Mouse (Mus musculus): Measurements from ENCODE around the gene Stat2. TPM values are rescaled to one million over a fixed set of nuclear protein-coding genes. Genes with fewer than 3 reads are reported as not detected.

The Stat2 gene
- polyA plus RNA-seq, 1 experiment from 2014 or later: 13.3 TPM

DNA sequence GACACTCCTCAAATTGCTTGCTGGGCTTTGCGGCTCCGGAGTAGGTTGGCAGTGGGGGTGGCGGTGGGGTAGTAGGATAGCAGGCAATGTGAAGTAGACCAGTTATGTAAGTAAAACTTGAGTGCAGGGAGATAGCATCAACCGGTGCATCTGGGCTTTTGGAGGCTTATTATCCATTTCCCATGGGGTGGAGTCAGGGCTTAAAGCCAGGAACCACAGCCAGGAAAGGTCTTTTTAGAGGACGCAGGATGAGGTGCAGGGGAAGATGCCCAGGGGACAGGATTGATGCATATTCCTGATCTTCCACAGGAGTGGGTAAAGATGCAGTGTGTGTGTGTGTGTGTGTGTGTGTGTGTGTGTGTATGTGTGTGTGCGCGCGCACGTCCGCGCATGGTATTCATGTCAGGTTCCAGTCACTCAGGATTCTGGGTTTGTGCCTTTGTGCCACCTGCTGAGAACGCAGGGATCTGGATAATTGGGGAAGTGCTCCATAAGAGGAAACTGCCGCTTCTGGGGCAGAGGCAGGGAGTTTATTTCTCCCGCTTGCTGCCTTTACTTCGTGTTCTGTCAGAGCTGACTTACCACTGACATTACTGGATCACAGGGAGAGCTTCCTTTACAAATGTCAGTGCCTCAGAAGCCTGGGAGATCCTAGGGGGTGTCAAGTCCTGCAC lies 32.4 kb upstream of the Stat2 start:
- H3K36me3 ChIP-seq: peaks cover 38% of the 10 kb centered on the region
- ATAC-seq (ENCODE audit: insufficient number of reproducible peaks, low FRiP score, low TSS enrichment, low read depth): no peak
- H3K9ac ChIP-seq: no peak overlapping the region
- no peak overlapping the region for H3K4me3 ChIP-seq
- H3K27ac ChIP-seq: no peak overlapping the region
- peaks cover 6% of the 10 kb centered on the region for H3K4me1 ChIP-seq
- WGBS: 67% methylated on average over 15 of the region's 15 CpGs
- H3K4me2 ChIP-seq: no peak overlapping the region
- no peaks in the 10 kb centered on the region for H3K9me3 ChIP-seq
- H3K27me3 ChIP-seq: no peaks in the 10 kb centered on the region

- Histone ChIP-seq H3K9ac (no peak overlapping the region), H3K36me3 (peaks cover 47% of the 10 kb centered on the region)
Observed at GRCm38 (mm10) chr10:128239140-128239539, 31.2 kb upstream of the Stat2 start.

GRCm38 (mm10) chr10:128240131-128240530 lies 30.2 kb upstream of the Stat2 start:
- Histone ChIP-seq H3K4me3 (no peak overlapping the region), H3K4me1 (peaks cover 4% of the 10 kb centered on the region), H3K27ac (no peak overlapping the region), H3K4me2 (no peak overlapping the region), H3K9me3 (no peaks in the 10 kb centered on the region), H3K27me3 (no peaks in the 10 kb centered on the region), H3K9ac (no peak overlapping the region), H3K36me3 (peaks cover 57% of the 10 kb centered on the region)
- ATAC-seq (ENCODE audit: insufficient number of reproducible peaks, low FRiP score, low TSS enrichment, low read depth): no peak
- 87% methylated on average over 18 of the region's 18 CpGs for WGBS

More at GRCm38 (mm10) chr10:128239140-128239539, 31.2 kb upstream of the Stat2 start:
- no peak overlapping the region for H3K4me3 ChIP-seq
- WGBS: 88% methylated on average over 4 of the region's 4 CpGs
- H3K27ac ChIP-seq: no peak overlapping the region
- ATAC-seq (ENCODE audit: insufficient number of reproducible peaks, low FRiP score, low TSS enrichment, low read depth): no peak
- peaks cover 4% of the 10 kb centered on the region for H3K4me1 ChIP-seq
- no peaks in the 10 kb centered on the region for H3K9me3 ChIP-seq
- no peak overlapping the region for H3K4me2 ChIP-seq
- H3K27me3 ChIP-seq: no peaks in the 10 kb centered on the region

- Histone ChIP-seq H3K27ac (no peak overlapping the region), H3K4me2 (no peak overlapping the region), H3K9ac (no peak overlapping the region), H3K9me3 (no peaks in the 10 kb centered on the region), H3K4me3 (no peak overlapping the region), H3K4me1 (no peaks in the 10 kb centered on the region), H3K27me3 (no peaks in the 10 kb centered on the region), H3K36me3 (peaks cover 84% of the 10 kb centered on the region)
- 90% methylated on average over 8 of the region's 8 CpGs for WGBS
- ATAC-seq (ENCODE audit: insufficient number of reproducible peaks, low FRiP score, low TSS enrichment, low read depth): no peak
Observed at GRCm38 (mm10) chr10:128243252-128243651, 27.1 kb upstream of the Stat2 start.

GRCm38 (mm10) chr10:128244121-128244520 lies 26.2 kb upstream of the Stat2 start:
- Histone ChIP-seq H3K27me3 (no peaks in the 10 kb centered on the region), H3K9me3 (no peaks in the 10 kb centered on the region), H3K4me3 (no peak overlapping the region), H3K9ac (no peak overlapping the region), H3K4me2 (no peak overlapping the region), H3K36me3 (peaks cover 91% of the 10 kb centered on the region), H3K27ac (no peak overlapping the region), H3K4me1 (no peaks in the 10 kb centered on the region)
- ATAC-seq (ENCODE audit: insufficient number of reproducible peaks, low FRiP score, low TSS enrichment, low read depth): no peak
- 95% methylated on average over 15 of the region's 15 CpGs for WGBS

DNA sequence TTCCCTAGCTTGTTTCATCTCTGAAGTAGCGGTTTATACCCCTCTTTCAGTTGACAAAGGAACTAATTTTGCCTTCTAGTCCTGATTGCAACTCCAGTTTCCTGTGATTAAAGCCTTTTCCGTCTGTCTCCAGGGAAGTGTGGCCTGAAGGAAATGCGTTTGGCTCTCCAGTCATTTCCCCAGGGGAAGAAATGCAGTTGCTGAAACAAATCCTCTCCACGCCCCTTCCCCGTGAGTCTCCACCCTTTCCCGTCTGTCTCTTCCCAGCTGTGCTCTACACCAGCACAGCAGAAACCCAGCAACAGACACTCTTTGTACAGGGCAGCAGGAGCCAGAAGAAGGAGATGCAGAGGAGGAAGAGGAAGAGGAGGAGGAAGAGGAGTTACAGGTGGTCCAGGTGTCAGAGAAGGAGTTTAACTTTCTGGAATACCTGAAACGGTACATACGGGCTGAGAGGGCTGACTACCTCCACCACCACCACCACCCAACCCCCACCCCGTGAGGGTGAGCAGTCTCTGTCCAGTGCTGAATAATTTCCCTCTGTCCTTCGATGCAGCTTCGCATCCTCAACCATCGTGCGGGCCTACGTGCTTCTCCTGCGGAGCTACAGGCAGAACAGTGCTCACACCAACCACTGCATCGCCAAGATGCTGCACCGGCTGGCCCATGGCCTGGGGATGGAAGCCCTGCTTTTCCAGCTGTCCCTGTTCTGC lies 23.2 kb upstream of the Stat2 start:
- Histone ChIP-seq H3K27ac (peak overlapping the region; percentile 59; the same call in 1 of the 2 replicates), H3K4me3 (no peak overlapping the region), H3K4me2 (no peak overlapping the region), H3K9ac (no peak overlapping the region), H3K4me1 (no peaks in the 10 kb centered on the region), H3K9me3 (no peaks in the 10 kb centered on the region), H3K36me3 (peaks cover 96% of the 10 kb centered on the region), H3K27me3 (no peaks in the 10 kb centered on the region)
- 74% methylated on average over 17 of the region's 17 CpGs for WGBS
- no peak for ATAC-seq (ENCODE audit: insufficient number of reproducible peaks, low FRiP score, low TSS enrichment, low read depth)

DNA sequence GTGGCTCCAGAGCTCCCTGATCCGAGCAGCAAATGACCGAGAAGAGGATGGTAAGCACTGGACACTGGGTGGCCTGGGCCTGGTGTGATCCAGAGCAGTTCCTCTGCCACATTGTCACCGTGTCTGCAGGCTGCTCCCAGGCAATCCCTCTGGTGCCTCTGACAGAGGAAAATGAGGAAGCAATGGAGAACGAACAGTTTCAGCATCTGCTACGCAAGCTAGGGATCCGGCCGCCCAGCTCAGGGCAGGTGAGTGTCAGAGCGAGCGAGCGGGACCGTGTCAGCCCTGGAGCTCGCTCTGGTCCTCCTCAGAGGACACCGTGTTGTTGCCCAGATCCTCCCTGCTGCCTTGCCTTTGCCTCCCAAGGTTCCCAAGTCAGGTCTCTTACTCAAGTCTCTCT lies 19.8 kb upstream of the Stat2 start:
- no peak for ATAC-seq (ENCODE audit: insufficient number of reproducible peaks, low FRiP score, low TSS enrichment, low read depth)
- 91% methylated on average over 13 of the region's 13 CpGs for WGBS
- H3K9me3 ChIP-seq: no peaks in the 10 kb centered on the region
- H3K36me3 ChIP-seq: peaks cover 71% of the 10 kb centered on the region
- no peaks in the 10 kb centered on the region for H3K27me3 ChIP-seq
- H3K9ac ChIP-seq: no peak overlapping the region
- H3K4me2 ChIP-seq: no peak overlapping the region
- H3K4me3 ChIP-seq: no peak overlapping the region
- no peak overlapping the region for H3K27ac ChIP-seq
- no peaks in the 10 kb centered on the region for H3K4me1 ChIP-seq

DNA sequence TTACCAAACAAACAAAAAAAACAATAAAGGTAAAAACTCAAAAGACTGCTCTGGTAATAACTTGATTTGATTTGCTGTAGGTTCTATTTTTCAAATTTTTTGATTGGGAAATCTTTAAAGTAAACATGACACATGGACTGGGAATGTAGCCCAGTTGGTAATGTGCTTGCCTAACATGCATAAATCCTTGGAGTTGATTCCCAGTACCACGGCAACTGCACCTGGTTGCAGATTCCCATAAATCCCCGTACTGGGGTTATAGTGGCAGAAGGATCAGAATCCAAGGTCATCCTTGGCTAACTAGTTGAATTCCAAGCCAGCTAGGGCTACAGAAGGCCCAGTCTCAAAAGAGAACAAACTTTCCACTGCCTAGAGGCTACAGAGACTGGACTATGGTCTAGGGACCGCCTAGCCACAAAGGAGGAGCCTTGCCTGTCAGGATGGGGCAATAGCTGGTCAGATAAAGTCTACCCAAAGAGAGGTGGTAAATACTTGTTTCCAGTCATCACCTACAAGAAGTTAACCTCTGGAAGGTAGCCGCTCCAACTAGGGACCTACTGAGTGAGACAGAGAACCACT lies 16.6 kb upstream of the Stat2 start, which contains the start of gene Apon:
Apon (plus strand) TSS at position 420 of the 579 bp plus-strand sequence.
- no peak for ATAC-seq (ENCODE audit: insufficient number of reproducible peaks, low FRiP score, low TSS enrichment, low read depth)
- no peak within 1 kb of the TSS for H3K4me3 ChIP-seq
- no peaks in the 10 kb centered on the region for H3K4me1 ChIP-seq
- H3K4me2 ChIP-seq: no peak within 1 kb of the TSS
- H3K9ac ChIP-seq: no peak within 1 kb of the TSS
- 75% methylated on average over 4 of the region's 4 CpGs for WGBS
- peaks cover 40% of the 10 kb centered on the region for H3K36me3 ChIP-seq
- no peaks in the 10 kb centered on the region for H3K27me3 ChIP-seq
- H3K27ac ChIP-seq: no peak within 1 kb of the TSS
- no peaks in the 10 kb centered on the region for H3K9me3 ChIP-seq

DNA sequence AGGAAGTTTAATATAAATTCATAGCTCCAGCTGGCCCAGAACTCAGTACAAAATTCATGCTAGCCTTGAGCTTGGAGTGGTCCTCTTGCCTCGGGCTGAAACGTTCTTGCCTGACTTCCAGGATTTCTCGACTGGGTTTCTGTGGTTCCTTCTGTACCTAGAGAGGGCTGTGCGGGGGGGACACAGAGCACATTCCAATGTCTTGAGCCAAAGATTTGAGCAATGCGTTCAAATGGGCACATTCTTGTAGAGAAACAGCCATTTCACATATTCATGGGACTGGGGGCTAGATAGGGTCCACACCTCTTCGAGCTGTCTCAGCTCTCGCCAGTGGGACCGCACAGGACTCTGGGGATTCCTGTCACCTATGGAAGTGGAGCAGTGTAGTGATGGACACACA lies 14.4 kb upstream of the Stat2 start:
- no peak for ATAC-seq (ENCODE audit: insufficient number of reproducible peaks, low FRiP score, low TSS enrichment, low read depth)
- Histone ChIP-seq H3K27me3 (no peaks in the 10 kb centered on the region), H3K9ac (no peak overlapping the region), H3K4me1 (no peaks in the 10 kb centered on the region), H3K27ac (no peak overlapping the region), H3K9me3 (no peaks in the 10 kb centered on the region), H3K4me2 (no peak overlapping the region), H3K4me3 (no peak overlapping the region), H3K36me3 (peaks cover 20% of the 10 kb centered on the region)
- WGBS: 83% methylated on average over 8 of the region's 8 CpGs

GRCm38 (mm10) chr10:128256328-128256727 lies 14.0 kb upstream of the Stat2 start:
- Histone ChIP-seq H3K4me2 (no peak overlapping the region), H3K4me3 (no peak overlapping the region), H3K27me3 (no peaks in the 10 kb centered on the region), H3K4me1 (no peaks in the 10 kb centered on the region), H3K27ac (no peak overlapping the region), H3K36me3 (peaks cover 16% of the 10 kb centered on the region), H3K9me3 (no peaks in the 10 kb centered on the region), H3K9ac (no peak overlapping the region)
- WGBS: 73% methylated on average over 8 of the region's 8 CpGs
- no peak for ATAC-seq (ENCODE audit: insufficient number of reproducible peaks, low FRiP score, low TSS enrichment, low read depth)

- Histone ChIP-seq H3K9ac (no peak overlapping the region), H3K4me3 (no peak overlapping the region), H3K36me3 (no peaks in the 10 kb centered on the region), H3K4me1 (no peaks in the 10 kb centered on the region), H3K4me2 (no peak overlapping the region), H3K27me3 (no peaks in the 10 kb centered on the region), H3K9me3 (no peaks in the 10 kb centered on the region), H3K27ac (no peak overlapping the region)
- WGBS: 85% methylated on average over 4 of the region's 4 CpGs
- ATAC-seq (ENCODE audit: insufficient number of reproducible peaks, low FRiP score, low TSS enrichment, low read depth): no peak
Observed at GRCm38 (mm10) chr10:128258953-128259352, 11.4 kb upstream of the Stat2 start.

GRCm38 (mm10) chr10:128259946-128260345 lies 10.4 kb upstream of the Stat2 start:
- Histone ChIP-seq H3K27me3 (no peaks in the 10 kb centered on the region), H3K27ac (no peak overlapping the region), H3K36me3 (no peaks in the 10 kb centered on the region), H3K4me2 (no peak overlapping the region), H3K4me3 (no peak overlapping the region), H3K9me3 (no peaks in the 10 kb centered on the region), H3K9ac (no peak overlapping the region), H3K4me1 (no peaks in the 10 kb centered on the region)
- WGBS: 82% methylated on average over 5 of the region's 5 CpGs
- no peak for ATAC-seq (ENCODE audit: insufficient number of reproducible peaks, low FRiP score, low TSS enrichment, low read depth)

Measured in limb, embryonic 15.5 days (tissue).